Mouse (Mus musculus) left cerebral cortex, adult 8-10 months (tissue): Measurements from ENCODE around the gene Calb2. TPM values are rescaled to one million over a fixed set of nuclear protein-coding genes. Genes with fewer than 3 reads are reported as not detected.

Experiments
- DNase-seq, 2 experiments: peaks; one replicate each; pipeline ENCODE4 v3.0.0; 2022; ENCODE audit warnings: low spot score in 2 of 2
- total RNA-seq, 4 experiments: library from RNA; stranded (reverse); gene quantifications; 2 replicates each; pipeline ENCODE4 v1.2.4; 2022

Gene Calb2
- 10 to 100 TPM; 21.7 to 31.6 (median 27.2) TPM for total RNA-seq

- peak; percentile 14 to 37 for DNase-seq
Observed at GRCm38 (mm10) chr8:110168046-110168445, at the start of gene Calb2. Gene Calb2 (minus strand): TSS chr8:110168210.

DNA sequence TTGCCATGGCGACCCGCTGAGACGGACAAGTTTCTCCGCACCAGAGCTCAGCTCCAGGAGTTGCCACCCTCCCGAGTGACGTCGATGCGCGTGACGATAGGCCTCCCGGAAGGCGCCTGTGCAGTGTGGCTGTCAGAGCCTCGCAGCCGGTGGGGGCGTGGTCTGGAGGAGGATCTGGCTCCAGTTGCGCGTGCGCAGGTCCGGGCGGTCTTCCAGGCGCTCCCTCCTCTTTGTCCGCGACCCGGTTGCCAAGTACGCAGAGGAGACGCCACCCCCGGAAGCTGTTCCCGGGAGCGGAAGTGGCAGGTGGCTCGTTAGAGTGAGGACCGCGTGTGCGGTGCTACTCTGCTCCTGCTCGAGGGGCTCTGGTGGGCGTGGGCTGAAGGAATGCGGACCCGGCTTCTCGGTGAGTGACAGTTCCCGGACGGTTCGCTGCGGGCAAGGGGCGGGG is 49.7 kb upstream of the Calb2 start:
- DNase-seq, result peak; percentile 96 to 100

DNA sequence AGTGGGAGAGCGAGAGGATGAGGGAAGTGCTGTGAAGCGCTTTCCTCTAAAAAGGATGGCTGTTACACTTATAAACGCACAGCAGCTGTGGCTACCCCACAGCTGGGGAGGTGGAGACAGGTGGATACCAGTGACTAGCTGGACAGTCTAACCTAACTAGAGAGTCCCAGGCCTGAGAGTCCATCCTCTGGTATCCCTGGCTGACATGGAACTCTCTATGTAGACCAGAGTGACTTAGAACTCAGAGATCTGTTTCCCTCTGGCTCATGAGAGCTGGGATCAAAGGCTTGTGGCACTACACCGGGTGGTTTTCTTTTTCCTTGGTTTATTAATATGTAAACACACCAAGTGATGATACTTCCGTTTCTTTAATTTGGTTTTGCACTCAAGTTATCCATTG is 49.2 kb upstream of the Calb2 start:
- peak in 1 of 2 experiments; percentile 11 for DNase-seq

GRCm38 (mm10) chr8:110216253-110216652 is 48.2 kb upstream of the Calb2 start:
- DNase-seq, result no peak

DNA sequence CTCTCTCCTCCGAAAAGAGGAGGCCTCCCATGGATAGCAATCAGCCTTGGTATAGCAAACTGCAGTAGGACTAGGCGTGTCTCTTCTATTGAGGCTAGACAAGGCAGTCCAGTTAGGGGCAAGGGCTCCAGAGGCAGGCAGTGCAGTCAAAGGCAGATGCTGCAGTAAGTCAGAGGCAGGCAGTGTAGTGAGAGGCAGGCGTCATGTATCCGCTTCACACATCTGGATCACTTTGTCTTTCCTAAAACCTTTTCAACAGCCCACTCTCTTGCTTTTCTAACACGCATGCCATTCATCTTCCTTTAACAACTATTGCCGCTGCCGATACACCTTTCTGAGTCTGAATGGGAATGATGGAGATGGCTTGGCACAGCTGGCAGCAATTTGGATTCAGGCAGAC is 47.4 kb upstream of the Calb2 start, which contains the start of gene Cmtr2:
Gene Cmtr2 (plus strand): TSS at position 301 of the 400 bp plus-strand sequence.
- no peak for DNase-seq

- DNase-seq, result no peak
Observed at GRCm38 (mm10) chr8:110201806-110202205, 33.8 kb upstream of the Calb2 start.

GRCm38 (mm10) chr8:110196678-110197077 is 28.7 kb upstream of the Calb2 start:
- no peak for DNase-seq

DNA sequence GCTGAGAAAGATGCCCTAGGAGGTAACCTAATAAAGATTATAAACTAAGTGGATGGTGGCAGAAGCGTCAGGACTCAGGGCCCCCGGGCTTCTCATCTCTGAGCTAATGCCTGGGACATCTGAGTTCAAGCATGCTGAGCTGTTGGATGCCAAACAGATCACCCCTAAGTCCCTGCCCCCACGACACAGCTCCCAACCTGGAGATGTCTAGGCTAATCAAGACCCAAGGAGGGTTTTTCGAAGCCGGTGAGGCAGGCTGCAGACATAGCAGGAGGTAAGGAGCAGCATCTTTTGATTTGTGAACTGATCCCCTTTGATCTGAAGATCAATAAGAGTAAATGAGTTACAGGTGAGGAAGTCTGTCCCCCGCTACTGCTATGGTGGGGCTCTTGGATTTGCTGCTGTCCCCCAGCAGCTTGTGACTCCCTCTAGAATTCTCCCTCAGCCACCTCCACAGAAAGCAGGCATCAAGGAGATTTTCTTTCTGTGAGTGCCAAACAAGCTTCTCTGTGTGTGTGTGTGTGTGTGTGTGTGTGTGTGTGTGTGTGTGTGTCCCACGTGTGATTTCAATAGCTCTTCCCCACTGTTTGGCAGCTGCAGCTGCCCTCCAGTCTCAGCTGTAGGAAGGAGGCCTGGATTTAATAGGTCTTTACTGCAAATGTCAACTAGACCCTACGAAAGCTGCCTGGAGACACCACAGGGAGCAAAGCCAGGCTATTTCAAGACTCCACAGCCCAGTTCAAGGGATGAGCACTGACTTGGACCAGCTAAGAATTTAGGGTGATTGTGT is 21.1 kb upstream of the Calb2 start:
- DNase-seq, result no peak

DNA sequence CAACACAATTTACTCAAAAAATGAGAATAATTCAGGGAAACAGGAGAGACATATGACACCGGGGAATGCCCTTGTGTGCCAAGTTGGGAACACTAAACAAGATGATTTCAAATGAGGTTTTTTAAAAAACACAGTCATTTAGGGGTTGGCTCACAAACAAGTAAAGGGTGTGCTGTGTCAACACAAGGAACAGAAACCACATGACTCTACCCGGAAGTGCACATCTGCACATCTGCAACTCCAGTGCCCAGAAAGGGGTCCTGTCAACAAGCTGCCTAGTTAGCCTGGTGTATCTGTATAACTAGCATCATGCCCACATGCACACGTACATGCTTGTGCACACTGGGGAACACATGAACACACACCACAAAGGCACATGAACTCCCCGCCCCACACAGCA is 17.5 kb upstream of the Calb2 start:
- DNase-seq, result no peak

- no peak for DNase-seq
Observed at GRCm38 (mm10) chr8:110183748-110184147, 15.7 kb upstream of the Calb2 start.

- no peak for DNase-seq
Observed at GRCm38 (mm10) chr8:110182735-110183367, 14.8 kb upstream of the Calb2 start.

DNA sequence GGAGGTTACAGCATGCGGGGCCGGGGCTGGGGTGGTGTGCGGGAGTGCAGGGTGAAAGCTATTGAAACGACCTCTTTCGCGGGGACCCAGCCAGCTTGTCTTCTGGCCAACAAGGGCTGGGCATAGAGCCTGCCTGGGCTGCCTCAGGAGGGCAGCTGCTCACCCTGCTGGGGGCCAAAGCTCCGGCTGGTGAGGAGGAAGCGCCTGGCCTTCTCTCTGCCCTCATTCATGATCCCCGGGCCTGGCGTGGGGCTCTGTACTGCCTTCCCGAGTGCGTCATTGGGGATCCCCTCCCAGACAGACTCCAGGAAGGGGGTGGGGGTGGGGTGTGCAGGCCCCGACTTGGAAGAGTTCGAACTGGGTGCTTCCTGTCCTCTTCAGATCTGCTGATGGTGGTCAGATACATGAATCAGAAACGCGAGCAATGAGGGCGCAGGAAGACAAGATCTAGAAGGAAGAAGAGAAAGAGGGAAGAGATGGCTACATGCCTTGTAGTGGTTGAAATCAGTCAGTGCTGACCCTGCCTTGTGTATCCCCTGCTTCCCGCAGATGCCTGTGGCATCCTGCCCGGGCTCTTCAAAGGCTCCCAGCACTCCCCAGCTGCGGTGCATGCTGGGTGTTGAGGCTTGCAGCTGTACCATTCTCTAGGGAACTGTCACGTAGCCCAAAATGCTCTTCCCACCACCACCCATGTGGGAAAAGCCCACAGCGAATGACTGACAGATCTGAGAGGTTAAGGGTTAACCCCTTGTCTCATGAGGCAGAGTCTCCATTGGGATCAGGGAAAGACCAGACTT is 9.5 kb upstream of the Calb2 start:
- DNase-seq, result peak in 1 of 2 experiments; percentile 20

GRCm38 (mm10) chr8:110174826-110175225 is 6.8 kb upstream of the Calb2 start:
- DNase-seq, result no peak

- DNase-seq, result no peak
Observed at GRCm38 (mm10) chr8:110172161-110172560, 4.2 kb upstream of the Calb2 start.

DNA sequence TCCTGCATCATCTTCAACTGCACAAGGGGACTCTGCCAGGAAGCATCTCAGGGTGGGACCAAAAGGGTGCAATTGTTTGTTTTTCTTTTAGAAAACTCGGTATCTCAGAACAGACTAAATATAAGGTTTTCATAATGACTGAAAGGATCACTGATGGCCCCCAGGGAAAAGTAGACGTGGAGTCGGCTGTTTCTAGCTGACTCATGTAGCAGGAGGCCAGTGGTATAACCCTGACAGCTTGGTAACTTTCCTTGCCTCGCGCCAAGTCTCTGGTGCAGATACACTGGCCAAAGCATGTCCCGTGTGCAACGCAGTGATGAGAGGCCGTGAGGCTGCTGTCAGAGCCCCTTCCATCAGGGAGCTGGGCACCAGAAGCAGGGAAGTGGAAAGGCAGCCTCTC is 1.7 kb downstream of the Calb2 start:
- no peak for DNase-seq

- no peak for DNase-seq
Observed at GRCm38 (mm10) chr8:110162007-110162406, 6.0 kb downstream of the Calb2 start.

DNA sequence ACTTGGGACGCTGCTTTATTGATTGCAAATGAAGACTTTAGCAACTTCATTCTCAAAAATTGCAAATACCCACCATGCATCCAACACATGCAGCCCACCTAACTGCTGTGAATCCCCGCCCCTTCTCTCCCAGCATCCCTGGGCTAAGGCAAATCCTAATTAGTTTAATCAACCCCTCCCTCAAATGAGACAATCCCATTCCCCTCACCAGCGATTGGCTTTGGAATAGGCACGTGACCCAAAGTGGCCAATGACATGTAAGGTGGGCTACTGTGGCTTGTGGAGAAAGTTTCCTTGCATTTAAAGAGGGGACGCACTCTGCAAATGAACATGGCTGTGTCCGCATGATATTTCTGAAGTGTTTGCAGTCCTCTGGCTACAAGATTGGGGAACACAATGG is 15.1 kb downstream of the Calb2 start:
- DNase-seq, result no peak

DNA sequence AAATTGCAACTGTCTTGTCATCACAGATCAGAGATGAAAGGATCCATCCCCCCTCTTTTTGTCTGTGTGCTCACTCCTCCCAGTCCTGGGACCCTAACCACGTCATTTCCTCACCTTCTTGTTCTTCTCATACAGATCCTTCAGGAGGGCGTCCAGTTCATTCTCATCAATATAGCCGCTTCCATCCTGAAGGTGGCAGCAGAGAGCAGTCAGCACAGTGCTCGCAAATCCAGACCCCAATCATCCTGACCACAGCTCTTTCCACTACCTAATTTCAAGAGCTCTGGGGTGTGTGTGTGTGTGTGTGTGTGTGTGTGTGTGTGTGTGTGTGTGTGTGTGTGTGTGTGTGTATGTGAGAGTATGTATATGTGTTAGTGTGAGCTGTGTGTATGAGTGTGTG is 22.5 kb downstream of the Calb2 start:
- peak in 1 of 2 experiments; percentile 6 for DNase-seq

DNA sequence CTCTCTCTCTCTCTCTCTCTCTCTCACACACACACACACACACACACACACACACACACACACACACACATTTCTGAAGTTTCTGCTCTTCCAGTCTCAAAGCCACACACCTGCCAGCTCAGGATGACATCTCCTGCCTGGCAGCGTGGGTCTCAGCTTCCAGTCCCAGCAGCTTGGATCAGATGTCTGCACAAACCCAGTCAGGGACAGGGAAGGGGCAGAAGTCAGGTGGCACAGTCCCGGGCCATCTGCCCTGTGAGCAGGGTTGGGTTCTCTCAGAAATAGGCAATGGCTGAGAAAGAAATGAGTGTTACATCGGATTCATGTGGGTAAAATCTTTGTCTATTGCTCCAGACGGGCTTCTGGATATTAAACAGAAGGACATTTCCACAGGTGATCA is 27.2 kb downstream of the Calb2 start:
- no peak for DNase-seq

DNA sequence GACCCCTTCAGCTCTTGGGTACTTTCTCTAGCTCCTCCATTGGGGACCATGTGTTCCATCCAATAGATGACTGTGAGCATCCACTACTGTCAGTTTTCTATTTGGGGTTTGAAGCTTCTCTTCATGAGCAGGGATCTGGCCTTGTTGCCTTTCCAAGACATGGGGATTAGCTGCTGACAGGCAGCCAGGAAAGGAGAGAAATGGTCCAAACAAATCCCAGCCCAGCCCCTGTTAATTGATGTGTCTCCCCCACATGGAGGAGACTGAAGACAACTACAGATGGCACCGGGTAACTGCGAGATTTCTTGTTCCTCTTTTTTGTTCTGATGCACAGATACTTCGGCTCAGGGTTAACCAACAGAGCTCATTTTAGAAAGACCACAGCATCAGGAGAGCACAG is 27.9 kb downstream of the Calb2 start:
- DNase-seq, result no peak

DNA sequence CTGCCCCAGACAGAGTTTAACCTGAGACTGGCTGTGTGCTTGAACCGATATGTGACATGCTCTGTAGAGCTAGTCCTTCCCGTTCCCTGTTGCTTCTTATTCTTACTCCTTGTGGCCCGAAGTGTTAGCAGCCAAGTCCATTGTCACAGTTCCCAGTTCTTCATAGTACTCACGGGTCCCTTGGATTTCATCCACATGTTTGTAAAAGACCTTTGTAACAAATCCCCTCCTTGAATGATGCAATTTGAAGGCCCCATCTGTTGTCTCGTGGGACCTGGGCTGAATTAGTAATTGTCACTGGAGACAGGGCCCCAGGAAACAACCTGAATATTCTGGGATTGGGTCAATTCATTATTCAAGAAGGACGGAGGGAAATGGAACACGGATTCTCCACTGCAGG is 32.5 kb downstream of the Calb2 start:
- DNase-seq, result no peak

DNA sequence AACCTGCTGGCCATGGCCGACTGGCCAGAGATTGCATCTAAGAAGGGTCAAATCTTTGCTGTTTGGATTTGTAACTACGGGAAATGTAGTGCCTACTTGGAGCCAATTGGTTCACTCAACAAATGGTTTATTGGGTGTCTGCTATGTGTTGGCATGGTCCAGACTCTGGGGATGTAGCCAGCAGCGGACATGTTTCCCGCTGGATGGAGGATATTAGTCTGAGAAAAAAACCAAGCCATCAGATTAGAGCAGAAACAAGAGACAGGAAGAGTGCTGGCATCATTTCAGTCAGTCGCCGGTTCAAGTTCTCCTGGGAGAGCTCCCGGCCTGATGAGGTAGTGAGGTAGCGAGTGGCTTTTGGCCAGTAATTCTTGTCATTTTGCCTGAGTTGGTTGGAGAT is 33.8 kb downstream of the Calb2 start:
- DNase-seq, result no peak
